Mouse (Mus musculus) heart, postnatal 0 days (tissue): ENCODE data around the gene Flii. TPM values are rescaled to one million over a fixed set of nuclear protein-coding genes. Genes with fewer than 3 reads are reported as not detected.

Experiments used
- ATAC-seq: fragments of 200-750 bp; cut with Nextera tagmentation; 2 replicates; pipeline ENCODE4 v1.8.0; 2017; ENCODE audit warnings: low read depth, moderate number of reproducible peaks, moderate library complexity; ENCODE audit not compliant: insufficient read depth
- DNase-seq: peaks from one replicate; pipeline ENCODE4 v3.0.0-alpha.2; 2016; ENCODE audit warnings: low spot score
- H3K27ac ChIP-seq: fragments of 300-500 bp; sonication (generic); 2 replicates; pipeline ENCODE4 v1.5.1; 2014; ENCODE audit warnings: low read depth, mild to moderate bottlenecking
- H3K27me3 ChIP-seq: fragments of 300-500 bp; sonication (generic); 2 replicates; pipeline ENCODE4 v1.6.1; 2014; ENCODE audit warnings: low read length, mixed read lengths; ENCODE audit not compliant: control insufficient read depth, insufficient read depth
- H3K36me3 ChIP-seq: fragments of 300-500 bp; sonication (generic); replicated peaks from 2 replicates; pipeline ENCODE4 v1.6.1; 2014; ENCODE audit warnings: low read length, mixed read lengths; ENCODE audit not compliant: control insufficient read depth, insufficient read depth
- H3K4me1 ChIP-seq: fragments of 300-500 bp; sonication (generic); 2 replicates; pipeline ENCODE4 v1.6.1; 2014; ENCODE audit warnings: antibody characterized with exemption; ENCODE audit not compliant: control insufficient read depth, insufficient read depth
- H3K4me2 ChIP-seq: fragments of 300-500 bp; sonication (generic); 2 replicates; pipeline ENCODE4 v1.6.1; 2014; ENCODE audit warnings: low read depth, mild to moderate bottlenecking, low read length, moderate library complexity
- H3K4me3 ChIP-seq: fragments of 300-500 bp; sonication (generic); 2 replicates; pipeline ENCODE4 v1.5.1; 2014; ENCODE audit warnings: low read depth, low read length
- H3K9ac ChIP-seq: fragments of 300-500 bp; sonication (generic); replicated peaks from 2 replicates; pipeline ENCODE4 v1.6.1; 2014; ENCODE audit warnings: low read depth, low read length, mixed read lengths
- H3K9me3 ChIP-seq: fragments of 300-500 bp; sonication (generic); replicated peaks from 2 replicates; pipeline ENCODE4 v1.6.1; 2016; ENCODE audit warnings: low read length; ENCODE audit not compliant: control insufficient read depth
- CTCF ChIP-seq: IDR thresholded peaks from 2 replicates; pipeline ENCODE4 v1.5.1; 2016; ENCODE audit warnings: antibody characterized with exemption, control low read depth, low read depth
- EP300 ChIP-seq: IDR thresholded peaks from 2 replicates; pipeline ENCODE4 v1.6.1; 2016; ENCODE audit warnings: antibody characterized with exemption, low read depth
- whole genome bisulfite sequencing: fragments of 180-500 bp; shearing (Covaris S2); extraction: QIAGEN DNeasy Blood & Tissue Kit; methylation state at CpG from one replicate; pipeline ENCODE4 v1.1.7; 2014; 5-methylcytosine and 5-hydroxymethylcytosine counted together
- polyA plus RNA-seq: library from polyadenylated mRNA; unstranded; fragments of >200 nt; fragmentation: Nextera tagmentation; extraction: Ambion mirVana; gene quantifications from 2 replicates; pipeline ENCODE4 v1.2.1, GENCODE M21; 2015
- total RNA-seq: library from RNA; depleted of rRNA; stranded (reverse); fragments of >200 nt; gene quantifications from 2 replicates; pipeline ENCODE4 v1.2.3, GENCODE M21; 2014; ENCODE audit warnings: low replicate concordance

The Flii gene
- total and polyA plus RNA-seq, 2 experiments from 2014 or later: 55.3 to 82.2 TPM

DNA sequence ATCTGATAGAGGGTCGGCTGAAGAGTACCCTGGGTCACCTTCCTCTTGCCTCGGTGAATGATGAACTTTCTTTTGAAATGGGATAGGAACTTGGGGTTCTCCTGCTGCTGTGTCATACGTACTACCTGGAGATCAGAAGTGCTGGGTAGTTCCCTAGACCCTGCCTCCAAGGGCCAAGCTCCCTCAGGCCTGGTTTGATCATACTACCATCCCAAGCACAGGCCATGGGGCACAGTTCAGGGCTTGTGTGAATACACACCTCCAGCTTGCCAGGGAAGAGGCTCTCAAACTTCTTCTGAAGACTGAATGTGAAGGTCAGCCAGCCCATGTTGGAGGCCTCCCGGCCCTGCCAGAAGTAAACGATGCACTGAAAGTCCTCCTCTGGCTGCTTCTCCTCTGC is 11.2 kb downstream of the Flii start:
- H3K36me3 ChIP-seq: peaks cover 97% of the 10 kb centered on the region
- no peak overlapping the region for H3K4me3 ChIP-seq
- no peaks in the 10 kb centered on the region for H3K27me3 ChIP-seq
- no peak overlapping the region for H3K4me2 ChIP-seq
- H3K27ac ChIP-seq: no peak overlapping the region
- 87% methylated on average over 5 of the region's 5 CpGs for WGBS
- no peaks in the 10 kb centered on the region for H3K4me1 ChIP-seq
- TF ChIP-seq CTCF (no peak), EP300 (no peak)
- H3K9me3 ChIP-seq: no peaks in the 10 kb centered on the region
- no peak overlapping the region for H3K9ac ChIP-seq
- no peak for DNase-seq
- ATAC-seq: no peak

GRCm38 (mm10) chr11:60712639-60713255 is 14.3 kb downstream of the Flii start:
- WGBS: 84% methylated on average over 13 of the region's 13 CpGs
- TF ChIP-seq CTCF: no peak
- TF ChIP-seq EP300: no peak
- H3K4me2 ChIP-seq: no peak overlapping the region
- ATAC-seq: no peak
- no peak overlapping the region for H3K27ac ChIP-seq
- no peaks in the 10 kb centered on the region; the same call in 1 of the 2 replicates for H3K4me1 ChIP-seq
- no peaks in the 10 kb centered on the region for H3K9me3 ChIP-seq
- no peak overlapping the region for H3K9ac ChIP-seq
- DNase-seq: no peak
- H3K4me3 ChIP-seq: no peak overlapping the region
- H3K36me3 ChIP-seq: peaks cover 100% of the 10 kb centered on the region
- H3K27me3 ChIP-seq: no peaks in the 10 kb centered on the region

DNA sequence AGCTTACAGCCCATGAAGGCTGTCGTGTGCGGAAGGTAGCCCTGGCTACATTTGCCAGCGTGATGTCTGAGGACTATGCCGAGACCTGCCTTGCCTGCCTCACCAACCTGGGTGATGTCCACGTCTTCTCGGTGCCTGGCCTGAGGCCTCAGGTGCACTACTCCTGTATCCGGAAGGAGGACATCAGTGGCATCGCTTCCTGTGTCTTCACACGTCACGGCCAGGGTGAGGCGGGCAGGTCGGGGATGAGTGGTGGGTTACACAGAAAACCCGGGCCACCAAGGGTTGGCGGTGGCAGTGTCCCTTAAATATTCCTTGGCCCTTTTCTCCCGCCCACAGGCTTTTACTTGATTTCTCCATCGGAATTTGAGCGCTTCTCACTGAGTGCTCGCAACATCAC is 15.0 kb downstream of the Flii start:
- Histone ChIP-seq H3K4me1 (no peaks in the 10 kb centered on the region; the same call in 1 of the 2 replicates), H3K4me3 (no peak overlapping the region), H3K27ac (no peak overlapping the region), H3K4me2 (no peak overlapping the region), H3K9ac (no peak overlapping the region), H3K27me3 (no peaks in the 10 kb centered on the region), H3K36me3 (peaks cover 100% of the 10 kb centered on the region), H3K9me3 (no peaks in the 10 kb centered on the region)
- TF ChIP-seq CTCF (no peak), EP300 (no peak)
- DNase-seq (no peak), ATAC-seq (no peak)
- WGBS: 90% methylated on average over 18 of the region's 18 CpGs

DNA sequence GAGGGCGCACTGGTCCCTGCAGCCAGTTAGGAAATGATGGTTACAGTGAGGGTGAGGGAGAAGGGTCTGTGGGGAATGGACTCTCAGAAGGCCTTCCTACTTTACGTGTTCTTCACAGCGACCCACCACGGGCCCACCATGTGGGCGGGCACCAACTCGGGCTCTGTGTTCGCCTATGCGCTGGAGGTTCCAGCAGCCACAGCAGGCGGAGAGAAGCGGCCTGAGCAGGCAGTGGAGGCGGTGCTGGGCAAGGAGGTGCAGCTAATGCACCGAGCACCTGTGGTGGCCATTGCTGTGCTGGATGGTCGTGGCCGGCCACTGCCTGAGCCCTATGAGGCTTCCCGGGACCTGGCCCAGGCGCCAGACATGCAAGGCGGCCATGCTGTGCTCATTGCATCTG is 15.8 kb downstream of the Flii start:
- Histone ChIP-seq H3K9ac (no peak overlapping the region), H3K27me3 (no peaks in the 10 kb centered on the region), H3K27ac (no peak overlapping the region), H3K9me3 (no peaks in the 10 kb centered on the region), H3K36me3 (peaks cover 100% of the 10 kb centered on the region), H3K4me2 (no peak overlapping the region), H3K4me1 (no peaks in the 10 kb centered on the region; the same call in 1 of the 2 replicates), H3K4me3 (no peak overlapping the region)
- DNase-seq (no peak), ATAC-seq (no peak)
- WGBS: 92% methylated on average over 17 of the region's 17 CpGs
- TF ChIP-seq CTCF (no peak), EP300 (no peak)

DNA sequence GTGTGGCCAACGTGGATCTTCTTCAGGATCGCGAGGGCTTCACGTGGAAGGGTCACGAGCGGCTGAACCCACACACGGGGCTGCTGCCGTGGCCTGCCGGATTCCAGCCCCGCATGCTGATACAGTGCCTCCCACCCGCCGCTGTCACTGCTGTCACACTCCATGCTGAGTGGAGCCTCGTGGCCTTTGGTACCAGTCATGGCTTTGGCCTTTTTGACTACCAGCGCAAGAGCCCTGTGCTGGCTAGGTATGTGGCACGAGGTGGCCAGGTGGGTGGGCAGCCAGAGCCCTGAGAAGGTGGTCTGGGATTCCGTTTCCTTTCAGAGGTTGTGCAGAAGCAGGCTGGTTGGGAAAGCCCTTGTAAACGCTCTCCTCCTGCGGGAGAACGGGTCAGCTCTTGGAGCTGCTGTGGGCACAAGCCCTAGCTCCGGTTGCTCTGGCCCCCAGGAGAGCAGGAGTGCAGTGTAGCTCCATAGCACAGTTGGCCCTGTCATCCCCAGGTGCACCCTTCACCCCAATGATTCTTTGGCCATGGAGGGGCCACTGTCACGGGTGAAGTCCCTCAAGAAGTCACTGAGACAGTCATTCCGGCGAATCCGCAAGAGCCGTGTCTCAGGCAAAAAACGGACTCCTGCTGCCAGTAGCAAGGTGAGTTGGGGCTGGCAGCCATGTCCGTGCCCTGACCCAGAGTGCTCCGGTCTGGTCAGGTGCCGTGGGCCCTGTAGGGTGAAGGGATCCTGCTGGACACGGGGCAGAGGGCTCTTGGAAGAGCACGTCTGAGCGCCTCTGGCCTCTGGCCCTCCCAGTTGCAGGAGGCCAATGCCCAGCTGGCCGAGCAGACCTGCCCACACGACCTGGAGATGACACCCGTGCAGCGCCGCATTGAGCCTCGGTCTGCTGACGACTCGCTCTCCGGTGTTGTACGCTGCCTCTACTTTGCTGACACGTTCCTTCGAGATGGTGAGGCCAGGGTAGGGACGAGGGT is 17.3 kb downstream of the Flii start:
- no peak for ATAC-seq
- DNase-seq: no peak
- WGBS: 90% methylated on average over 45 of the region's 45 CpGs

More for the DNA sequence above, 17.3 kb downstream of the Flii start:
- peaks cover 91% of the 10 kb centered on the region for H3K36me3 ChIP-seq
- H3K9me3 ChIP-seq: no peaks in the 10 kb centered on the region
- TF ChIP-seq EP300 (no peak), CTCF (no peak)
- no peak overlapping the region for H3K27ac ChIP-seq
- no peaks in the 10 kb centered on the region; the same call in 1 of the 2 replicates for H3K4me1 ChIP-seq
- H3K4me2 ChIP-seq: no peak overlapping the region
- no peak overlapping the region for H3K9ac ChIP-seq
- no peaks in the 10 kb centered on the region for H3K27me3 ChIP-seq
- H3K4me3 ChIP-seq: no peak overlapping the region
